ENCODE assay signal across 11 mouse cellular contexts in the genomic region with DNA sequence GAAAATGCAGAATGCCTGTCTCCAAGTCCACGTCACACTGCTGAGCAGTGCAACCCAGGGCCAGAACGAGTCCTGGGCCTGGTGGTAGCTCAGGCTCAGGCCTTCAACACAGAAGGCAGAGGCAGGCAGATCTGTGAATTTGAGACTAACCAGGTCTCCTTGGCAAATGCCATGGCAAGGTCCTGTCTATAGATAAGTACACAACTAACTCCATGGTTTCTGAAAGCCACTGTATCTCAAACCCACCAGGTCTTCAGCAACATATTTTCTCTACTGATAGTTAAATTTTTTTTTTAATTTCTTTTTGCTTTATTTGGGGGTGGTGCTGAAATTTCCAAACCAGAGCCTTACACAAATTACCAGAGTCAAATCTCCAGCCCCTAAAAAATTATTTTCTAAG. TPM values are rescaled to one million over a fixed set of nuclear protein-coding genes. Genes with fewer than 3 reads are reported as not detected.
A peak's percentile ranks its signal among the peaks of the same experiment; 100 is the strongest.
DNase-seq lines count a peak whose midpoint lies in the region; ATAC-seq and TF ChIP-seq lines count a peak whose summit lies in the region.
"Had no signal": no experiment of that assay in that cellular context is flagged by ENCODE, and none has a peak within 500 bp of the region (broad histone marks: within the 10 kb centered on the region; RNA-seq: fewer than 3 reads in every experiment).

No protein-coding gene starts in this region.

- peaks cover 70 to 89% of the 10 kb centered on the region in 2 experiments for H3K4me1 ChIP-seq in heart, embryonic 14.5 days (ENCODE audit: control insufficient read depth in 2 of 2, insufficient read depth in 2 of 2, low read length in 2 of 2)
- peaks cover 62% of the 10 kb centered on the region for H3K4me1 ChIP-seq in thymus, adult 2 months (replicated peaks; ENCODE audit: control insufficient read depth, insufficient read depth, low read length)
- H3K4me1 ChIP-seq in liver, embryonic 13.5 days (replicated peaks), result peaks cover 98% of the 10 kb centered on the region
- H3K4me1 ChIP-seq in hindbrain, embryonic 12.5 days, result peaks cover 38% of the 10 kb centered on the region

- 0 out of 2 replicates have a peak overlapping the region, but pooled peaks have one; percentile 26 for H3K4me2 ChIP-seq in heart, embryonic 14.5 days (ENCODE audit: low read length)
- peak overlapping the region; percentile 10; the same call in 1 of the 2 replicates for H3K4me2 ChIP-seq in liver, embryonic 13.5 days
- H3K4me2 ChIP-seq in hindbrain, embryonic 12.5 days (replicated peaks), result no peak overlapping the region
- H3K4me2 ChIP-seq: midbrain, embryonic 15.5 days had no signal

- TF ChIP-seq CTCF in thymus, adult 2 months (IDR thresholded peaks at IDR 0.05; ENCODE audit: borderline replicate concordance, control insufficient read depth, extremely low read depth, insufficient read depth, low read length, poor library complexity), result no peak

- WGBS in heart, embryonic 14.5 days, result 15% methylated on average over 2 of the region's 2 CpGs
- WGBS in thymus, adult 2 months, result 88% methylated on average over 2 of the region's 2 CpGs
- WGBS in liver, embryonic 13.5 days (ENCODE audit: insufficient replicate concordance), result 39% methylated on average over 2 of the region's 2 CpGs
- 78% methylated on average over 2 of the region's 2 CpGs for WGBS in hindbrain, embryonic 12.5 days

- no peak for DNase-seq in heart, postnatal 36 days
- no peak for DNase-seq in thymus, adult 2 months
- no peak for DNase-seq in thymus, postnatal 25 days
- DNase-seq in liver, embryonic 13.5 days, result no peak
- no peak for DNase-seq in right cerebral cortex, postnatal 10 days (ENCODE audit: low spot score in 2 of 2)
- no peak for DNase-seq in urinary bladder, adult 2 months (ENCODE audit: low spot score)
- DNase-seq: cerebellum, adult 18-20 months had no signal

- no peaks in the 10 kb centered on the region for H3K27me3 ChIP-seq in heart, embryonic 14.5 days (ENCODE audit: control insufficient read depth, insufficient read depth, low read length)
- no peaks in the 10 kb centered on the region for H3K27me3 ChIP-seq in thymus, adult 2 months (ENCODE audit: control insufficient read depth, insufficient read depth, low read length)
- H3K27me3 ChIP-seq in liver, embryonic 13.5 days, result no peaks in the 10 kb centered on the region
- H3K27me3 ChIP-seq in hindbrain, embryonic 12.5 days, result no peaks in the 10 kb centered on the region
- H3K27me3 ChIP-seq: midbrain, embryonic 15.5 days had no signal

- no peak overlapping the region for H3K4me3 ChIP-seq in heart, embryonic 14.5 days (ENCODE audit: control insufficient read depth in 1 of 2, insufficient read depth in 1 of 2, low read depth in 1 of 2, low read length in 2 of 2)
- H3K4me3 ChIP-seq in thymus, adult 2 months (ENCODE audit: control insufficient read depth, insufficient read depth, low read length), result no peak overlapping the region
- H3K4me3 ChIP-seq in liver, embryonic 13.5 days (replicated peaks), result no peak overlapping the region
- H3K4me3 ChIP-seq in hindbrain, embryonic 12.5 days, result no peak overlapping the region
- H3K4me3 ChIP-seq: forebrain, embryonic 10.5 days; midbrain, embryonic 15.5 days had no signal

- no peaks in the 10 kb centered on the region for H3K9me3 ChIP-seq in heart, embryonic 14.5 days (ENCODE audit: control insufficient read depth, low read length)
- H3K9me3 ChIP-seq in liver, embryonic 13.5 days (replicated peaks), result no peaks in the 10 kb centered on the region
- H3K9me3 ChIP-seq in hindbrain, embryonic 12.5 days (replicated peaks), result no peaks in the 10 kb centered on the region
- H3K9me3 ChIP-seq: forebrain, embryonic 10.5 days; midbrain, embryonic 15.5 days had no signal

- peak overlapping the region; percentile 74 to 76; a peak in 3 of 4 replicates for H3K27ac ChIP-seq in heart, embryonic 14.5 days (replicated peaks in 1 of 2; ENCODE audit: control insufficient read depth in 1 of 2, insufficient read depth in 1 of 2, low read depth in 2 of 2, low read length in 2 of 2)
- 0 out of 2 replicates have a peak overlapping the region, but pooled peaks have one; percentile 21 for H3K27ac ChIP-seq in thymus, adult 2 months (ENCODE audit: control insufficient read depth, insufficient read depth, low read length)
- peak overlapping the region; percentile 79 for H3K27ac ChIP-seq in liver, embryonic 13.5 days
- H3K27ac ChIP-seq in hindbrain, embryonic 12.5 days, result no peak overlapping the region
- H3K27ac ChIP-seq: midbrain, embryonic 15.5 days had no signal

- ATAC-seq in heart, embryonic 14.5 days (ENCODE audit: insufficient number of reproducible peaks, insufficient read depth, low FRiP score, low read depth), result no peak
- ATAC-seq in liver, embryonic 13.5 days (ENCODE audit: low read depth), result peak; percentile 29; the same call in 1 of the 2 replicates
- no peak for ATAC-seq in hindbrain, embryonic 12.5 days (ENCODE audit: low FRiP score)
- ATAC-seq: midbrain, embryonic 15.5 days had no signal

- no peak for TF ChIP-seq POLR2A in thymus, adult 2 months (IDR thresholded peaks at IDR 0.05; ENCODE audit: control insufficient read depth, extremely low read depth, insufficient read depth, low read length, poor library complexity)

- intact Hi-C loops in heart, postnatal 36 days (cut with DNase I), result no loop called here

- peaks cover 12% of the 10 kb centered on the region; the same call in 1 of the 2 replicates for H3K36me3 ChIP-seq in heart, embryonic 14.5 days (ENCODE audit: control insufficient read depth, insufficient read depth, low read length)
- peaks cover 10% of the 10 kb centered on the region; the same call in 1 of the 2 replicates for H3K36me3 ChIP-seq in thymus, adult 2 months (ENCODE audit: control insufficient read depth, insufficient read depth, low read length)
- H3K36me3 ChIP-seq in liver, embryonic 13.5 days, result peaks cover 12% of the 10 kb centered on the region
- H3K36me3 ChIP-seq in hindbrain, embryonic 12.5 days, result no peaks in the 10 kb centered on the region
- H3K36me3 ChIP-seq: forebrain, embryonic 10.5 days; midbrain, embryonic 15.5 days had no signal

- peak overlapping the region; percentile 49 for H3K9ac ChIP-seq in heart, embryonic 14.5 days (ENCODE audit: low read length)
- peak overlapping the region; percentile 18 for H3K9ac ChIP-seq in liver, embryonic 13.5 days
- no peak overlapping the region for H3K9ac ChIP-seq in hindbrain, embryonic 12.5 days
- H3K9ac ChIP-seq: midbrain, embryonic 15.5 days had no signal

RNA-seq across cellular contexts. Expression of gene Myh9, which starts 19.3 kb away (rescaled TPM):
- 31.0 and 32.8 TPM in 2 replicates for polyA plus RNA-seq in heart, embryonic 14.5 days (2014; fragmentation: Nextera tagmentation; extraction: Ambion mirVana)
- 100 to 1,000 TPM; 105 to 110 TPM for total RNA-seq in heart, postnatal 36 days (2021)
- 167 and 193 TPM in 2 replicates for polyA plus RNA-seq in thymus, adult 2 months (2012; rRNA removed)
- polyA plus RNA-seq in liver, embryonic 13.5 days (2015; fragmentation: Nextera tagmentation; extraction: Ambion mirVana), result 18.3 and 22.2 TPM in 2 replicates
- polyA plus RNA-seq in hindbrain, embryonic 12.5 days (2016; fragmentation: Nextera tagmentation; extraction: Ambion mirVana), result 32.0 and 33.5 TPM in 2 replicates
- polyA plus RNA-seq in urinary bladder, adult 2 months (2012; rRNA removed), result 95.0 and 151 TPM in 2 replicates
